Mouse (Mus musculus) erythroblast, adult 5-6 weeks (primary cell): ENCODE measurements around the gene Kdsr. TPM values are rescaled to one million over a fixed set of nuclear protein-coding genes. Genes with fewer than 3 reads are reported as not detected.

Experiments
- ATAC-seq: replicated peaks from 2 replicates; pipeline ENCODE4 v1.8.0; 2016; ENCODE audit warnings: moderate number of reproducible peaks, mild to moderate bottlenecking, moderate TSS enrichment, inconsistent platforms; ENCODE audit not compliant: poor library complexity, low FRiP score, severe bottlenecking
- total RNA-seq, 2 experiments: library from RNA; stranded (forward) in 1 of 2; stranded (reverse) in 1 of 2; fragments of 150-400 nt in 1 of 2; fragments of 200-764, 138-1000 nt in 1 of 2; gene quantifications; 2 replicates each; pipeline versions ENCODE4 v1.2.3 to v1.2.4; 2015 to 2017; ENCODE audit warnings: low replicate concordance in 2 of 2

The Kdsr gene
- total RNA-seq, 2 experiments from 2014 or later, result 2.2 to 3.3 TPM

- ATAC-seq, result no peak
Observed at GRCm38 (mm10) chr1:106702471-106703175, 56.9 kb downstream of the Kdsr start.

GRCm38 (mm10) chr1:106700520-106701114 is 58.9 kb downstream of the Kdsr start:
- no peak for ATAC-seq

- ATAC-seq, result no peak
Observed at GRCm38 (mm10) chr1:106696472-106696871, 63.1 kb downstream of the Kdsr start.

GRCm38 (mm10) chr1:106695649-106696048 is 63.9 kb downstream of the Kdsr start:
- ATAC-seq, result no peak

GRCm38 (mm10) chr1:106694316-106694715 is 65.2 kb downstream of the Kdsr start:
- no peak for ATAC-seq

- ATAC-seq, result no peak
Observed at GRCm38 (mm10) chr1:106692599-106692998, 66.9 kb downstream of the Kdsr start.

- ATAC-seq, result no peak
Observed at GRCm38 (mm10) chr1:106690887-106691286, 68.6 kb downstream of the Kdsr start.

GRCm38 (mm10) chr1:106688161-106688516 is 71.4 kb downstream of the Kdsr start:
- ATAC-seq, result no peak

GRCm38 (mm10) chr1:106687435-106688160 is 71.9 kb downstream of the Kdsr start:
- no peak for ATAC-seq

- no peak for ATAC-seq
Observed at GRCm38 (mm10) chr1:106685702-106686101, 73.8 kb downstream of the Kdsr start.

- ATAC-seq, result no peak
Observed at GRCm38 (mm10) chr1:106684546-106684945, 75.0 kb downstream of the Kdsr start.

- ATAC-seq, result no peak
Observed at GRCm38 (mm10) chr1:106682829-106683228, 76.7 kb downstream of the Kdsr start.

- no peak for ATAC-seq
Observed at GRCm38 (mm10) chr1:106679800-106680515, 79.6 kb downstream of the Kdsr start.

GRCm38 (mm10) chr1:106678060-106678478 is 81.5 kb downstream of the Kdsr start:
- no peak for ATAC-seq

Other genes with a start within 250 kb of the Kdsr start
- gene Bcl2, start 45.5 kb downstream of the Kdsr start, total RNA-seq (2015; ENCODE audit: low replicate concordance), result 2.3 and 3.5 TPM in 2 replicates
- gene Bcl2, start 45.5 kb downstream of the Kdsr start, total RNA-seq (2017; ENCODE audit: low replicate concordance), result 1.7 and 2.5 TPM in 2 replicates
- gene Vps4b, start 37.0 kb upstream of the Kdsr start, total RNA-seq (2015; ENCODE audit: low replicate concordance), result 35.9 and 101 TPM in 2 replicates
- 50.0 and 56.3 TPM in 2 replicates for gene Vps4b, start 37.0 kb upstream of the Kdsr start, total RNA-seq (2017; ENCODE audit: low replicate concordance)
- gene Serpinb5, start 101.4 kb upstream of the Kdsr start, total RNA-seq (2015; ENCODE audit: low replicate concordance), result not detected in 2 replicates
- not detected in 2 replicates for gene Serpinb5, start 101.4 kb upstream of the Kdsr start, total RNA-seq (2017; ENCODE audit: low replicate concordance)
- gene Serpinb12, start 174.7 kb upstream of the Kdsr start, total RNA-seq (2015; ENCODE audit: low replicate concordance), result not detected in 2 replicates
- gene Serpinb12, start 174.7 kb upstream of the Kdsr start, total RNA-seq (2017; ENCODE audit: low replicate concordance), result not detected in 2 replicates
- gene Serpinb13, start 221.3 kb upstream of the Kdsr start, total RNA-seq (2015; ENCODE audit: low replicate concordance), result not detected in 2 replicates
- gene Serpinb13, start 221.3 kb upstream of the Kdsr start, total RNA-seq (2017; ENCODE audit: low replicate concordance), result not detected in 2 replicates